Mouse (Mus musculus) lung, postnatal 0 days (tissue): Measurements from ENCODE around the gene Pbld2.

Source experiments
- CTCF ChIP-seq: IDR thresholded peaks from 2 replicates; pipeline ENCODE4 v1.5.1; 2016; ENCODE audit warnings: antibody characterized with exemption, mild to moderate bottlenecking
- EP300 ChIP-seq: IDR thresholded peaks from 2 replicates; pipeline ENCODE4 v1.6.1; 2016; ENCODE audit warnings: antibody characterized with exemption, mild to moderate bottlenecking, control low read depth

DNA sequence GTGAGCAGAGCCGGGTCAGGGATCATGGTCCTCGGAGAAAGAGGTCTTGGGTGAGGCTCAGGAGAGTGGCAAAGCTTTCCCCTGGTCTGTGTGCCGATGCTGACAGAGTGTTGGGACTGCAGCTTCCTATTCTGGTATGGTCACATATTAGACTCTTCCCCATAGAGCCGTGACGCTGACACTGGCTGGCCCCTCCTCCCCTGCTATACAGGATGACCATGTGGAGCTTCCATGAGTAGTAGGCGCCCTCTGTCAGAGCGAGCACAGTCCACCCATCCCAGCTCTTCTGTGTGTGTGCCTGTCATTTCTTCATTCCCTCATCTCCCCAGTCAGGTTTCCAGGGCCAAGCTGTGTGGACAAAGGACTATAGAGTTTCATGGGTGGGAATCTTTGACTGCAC, 39.2 kb downstream of the Pbld2 start:
- no peak for TF ChIP-seq EP300
- TF ChIP-seq CTCF = no peak
